Mouse (Mus musculus) monocyte, adult 5-6 weeks (primary cell): ENCODE results near the gene Sgms1. TPM values are rescaled to one million over a fixed set of nuclear protein-coding genes. Genes with fewer than 3 reads are reported as not detected.

ENCODE experiments used
- ATAC-seq: fragments of 153-309, 156-312 bp; replicated peaks from 2 replicates; pipeline ENCODE4 v1.8.0; 2017; ENCODE audit warnings: mild to moderate bottlenecking; ENCODE audit not compliant: low TSS enrichment, insufficient number of reproducible peaks, severe bottlenecking, poor library complexity, low FRiP score
- total RNA-seq: library from RNA; stranded (forward); fragments of 200-1000, 200-491, 200-594 nt; gene quantifications from 3 replicates; pipeline ENCODE4 v1.2.3, GENCODE M21; 2017

The Sgms1 gene
- total RNA-seq, result 109 to 158 TPM (median 146 TPM) in 3 replicates

DNA sequence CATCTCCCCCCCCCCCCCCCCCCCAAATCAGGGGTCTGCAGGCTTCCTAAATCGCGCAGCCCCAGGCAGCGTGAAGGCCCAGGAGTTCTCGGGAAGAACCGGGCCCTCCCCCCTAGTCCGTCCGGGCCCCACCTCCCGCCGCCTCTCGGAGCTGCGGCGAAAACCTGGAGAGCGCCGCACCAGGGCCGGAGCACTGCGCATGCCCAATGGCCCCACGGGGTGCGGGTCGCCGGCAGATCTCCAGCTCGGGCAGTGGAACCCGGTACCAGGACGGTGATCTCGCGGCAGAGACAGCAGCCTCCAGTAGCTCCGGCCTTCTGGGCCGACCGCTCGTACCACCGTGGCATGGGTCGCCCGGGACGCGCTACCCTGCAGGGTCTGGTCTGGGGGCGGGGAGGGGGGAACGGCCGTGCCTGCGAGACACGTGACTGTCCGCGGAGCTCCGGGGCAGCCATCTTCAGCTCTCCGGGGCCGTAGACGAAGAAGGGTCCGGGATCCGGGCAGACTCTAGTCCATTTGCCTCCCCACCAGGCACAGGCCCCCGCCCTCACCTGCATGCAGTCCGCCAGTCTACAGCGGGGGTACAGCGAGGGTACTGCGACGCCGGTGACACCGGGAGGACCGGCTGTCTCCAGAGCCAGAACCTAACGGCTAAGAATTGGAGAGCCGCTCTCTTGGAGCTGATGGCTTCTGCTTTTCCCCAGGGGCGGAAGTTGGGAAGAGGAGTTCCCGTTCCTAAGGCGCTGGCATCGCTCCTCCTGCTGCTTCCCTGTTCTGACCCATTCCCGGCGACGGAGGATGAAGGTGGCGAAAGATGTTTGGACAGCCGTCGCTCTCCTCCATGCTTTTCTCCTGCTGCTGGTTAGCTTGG is at the start of gene Sgms1:
Gene Sgms1, minus strand, starts transcription at position 714 of the 871 bp plus-strand sequence.
- 0 out of 2 replicates have a peak, but pooled peaks have one; percentile 23 for ATAC-seq

- no peak for ATAC-seq
Measured at GRCm38 (mm10) chr19:32425856-32426255, 36.3 kb upstream of the Sgms1 start.

DNA sequence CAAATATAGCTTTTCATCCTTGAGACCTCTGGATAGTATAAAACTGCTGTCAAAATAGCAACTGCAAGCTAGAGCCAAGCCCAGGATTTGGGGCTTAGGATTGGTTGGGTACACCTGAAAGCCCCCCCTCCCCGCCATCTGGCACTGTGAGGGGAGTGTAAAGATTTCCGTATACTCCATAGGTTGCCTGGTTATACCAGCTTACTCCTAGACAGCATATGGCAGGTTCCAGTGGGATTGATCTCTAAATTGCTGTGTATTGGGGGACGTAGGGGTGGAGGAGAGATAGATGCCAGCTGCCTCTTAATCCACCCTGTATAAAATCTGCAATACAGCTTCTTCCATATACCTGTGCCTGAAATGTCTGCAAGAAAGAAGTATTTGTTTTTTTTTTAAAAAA is 35.2 kb upstream of the Sgms1 start:
- ATAC-seq, result no peak

DNA sequence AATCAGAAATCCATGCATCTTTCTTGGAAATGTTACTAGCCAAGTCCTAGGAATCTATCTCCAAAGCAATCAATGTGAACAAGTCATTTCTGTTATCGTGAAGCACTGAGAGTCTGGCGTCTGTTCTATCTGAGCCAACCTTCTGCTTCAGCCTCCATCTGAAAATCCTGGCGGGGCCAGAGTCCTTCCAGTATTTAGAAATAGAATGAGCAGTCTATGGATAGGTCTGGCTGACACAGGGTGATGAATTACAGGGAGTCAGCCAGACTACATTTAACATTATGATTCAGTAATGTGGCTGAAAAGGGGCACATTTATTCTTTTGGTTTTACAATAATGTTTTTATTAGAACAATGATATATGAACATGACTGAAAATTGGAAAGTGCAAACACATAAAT is 29.6 kb upstream of the Sgms1 start:
- no peak for ATAC-seq

DNA sequence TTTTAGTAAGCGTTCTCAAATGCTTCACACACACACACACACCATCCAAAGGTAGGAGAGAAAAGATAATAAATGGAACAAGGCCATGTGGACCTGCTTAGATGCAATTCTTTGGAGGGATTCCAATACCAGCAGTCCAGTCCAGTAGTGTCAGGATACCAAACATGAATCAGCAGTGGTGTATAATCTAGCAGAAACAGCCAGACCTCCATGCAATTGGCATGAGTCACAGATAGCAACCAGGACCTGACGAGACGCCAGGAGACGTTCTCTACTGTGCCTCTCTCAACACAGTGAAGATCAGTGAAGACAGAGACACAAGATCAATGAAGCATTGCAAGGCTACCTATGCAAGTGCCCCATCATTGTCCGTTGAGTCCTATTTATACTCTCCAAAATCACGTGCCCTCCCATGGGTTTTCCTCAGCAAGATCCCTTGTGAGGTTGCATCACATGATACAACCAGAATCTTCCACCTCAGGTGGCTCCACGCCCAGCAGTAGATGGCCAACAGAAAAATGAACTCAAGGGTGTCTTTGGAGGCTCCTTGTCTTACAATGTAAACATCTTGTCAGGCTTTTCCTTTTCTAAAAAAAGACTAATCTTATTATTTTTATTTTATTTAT is 27.3 kb upstream of the Sgms1 start:
- ATAC-seq, result no peak

- ATAC-seq, result no peak
Measured at GRCm38 (mm10) chr19:32409603-32410360, 20.3 kb upstream of the Sgms1 start.

DNA sequence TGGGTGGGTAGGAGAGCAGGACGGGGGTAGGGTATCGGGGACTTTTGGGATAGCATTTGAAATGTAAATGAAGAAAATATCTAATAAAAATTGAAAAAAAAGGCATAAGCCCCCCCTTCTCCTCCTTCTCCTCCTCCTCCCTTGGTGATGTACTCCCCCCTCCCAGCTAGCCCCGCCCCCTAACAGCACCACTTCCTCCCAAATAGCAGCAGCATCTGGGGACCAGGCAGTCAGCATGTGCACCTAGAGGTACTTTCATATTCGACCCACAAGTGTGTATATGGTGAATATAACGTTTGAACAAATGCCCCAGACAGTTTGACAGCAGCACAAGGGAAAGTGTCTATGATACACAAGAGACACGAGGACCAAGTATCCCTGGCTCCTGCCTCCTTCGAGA is 17.2 kb upstream of the Sgms1 start:
- ATAC-seq, result no peak; the same call in 1 of the 2 replicates

DNA sequence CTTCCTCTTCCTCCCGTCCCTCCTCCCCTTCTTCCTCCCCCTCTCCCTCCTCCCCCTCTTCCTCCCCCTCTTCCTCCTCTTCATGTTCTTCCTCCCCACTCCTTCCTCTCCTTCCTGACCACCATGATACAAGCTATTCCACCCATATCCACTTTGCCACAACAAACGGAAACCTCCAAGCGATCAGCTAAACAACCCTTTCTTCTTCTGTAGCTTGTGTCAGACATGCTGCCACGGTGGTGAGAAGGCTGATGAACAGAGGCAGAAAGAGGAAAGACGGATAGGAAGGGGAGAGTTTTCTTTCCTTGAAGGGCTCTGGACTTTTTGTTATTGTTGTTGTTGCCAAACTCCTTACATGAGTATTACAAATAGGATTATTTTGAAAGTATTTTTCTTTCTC is 14.9 kb upstream of the Sgms1 start:
- no peak for ATAC-seq

- ATAC-seq, result no peak
Measured at GRCm38 (mm10) chr19:32403834-32404233, 14.3 kb upstream of the Sgms1 start.

DNA sequence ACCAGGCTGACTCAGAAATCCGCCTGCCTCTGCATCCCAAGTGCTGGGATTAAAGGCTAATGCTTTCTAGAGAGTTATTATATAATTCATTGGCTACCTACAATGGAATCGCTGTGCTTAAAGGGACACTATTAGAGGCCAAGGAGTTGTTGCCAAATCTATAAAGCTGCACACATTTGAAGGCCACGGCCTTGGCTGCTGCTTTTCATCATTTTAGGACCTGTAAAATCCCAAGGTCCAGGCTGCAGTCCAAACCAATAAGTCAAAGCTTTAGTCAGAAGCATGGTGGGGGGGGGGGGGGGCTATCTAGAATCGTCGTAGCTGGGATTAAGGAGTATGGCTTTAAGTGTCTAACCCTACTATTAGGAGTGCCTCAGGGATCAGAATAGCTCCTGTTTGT is 9.0 kb upstream of the Sgms1 start:
- ATAC-seq, result no peak

DNA sequence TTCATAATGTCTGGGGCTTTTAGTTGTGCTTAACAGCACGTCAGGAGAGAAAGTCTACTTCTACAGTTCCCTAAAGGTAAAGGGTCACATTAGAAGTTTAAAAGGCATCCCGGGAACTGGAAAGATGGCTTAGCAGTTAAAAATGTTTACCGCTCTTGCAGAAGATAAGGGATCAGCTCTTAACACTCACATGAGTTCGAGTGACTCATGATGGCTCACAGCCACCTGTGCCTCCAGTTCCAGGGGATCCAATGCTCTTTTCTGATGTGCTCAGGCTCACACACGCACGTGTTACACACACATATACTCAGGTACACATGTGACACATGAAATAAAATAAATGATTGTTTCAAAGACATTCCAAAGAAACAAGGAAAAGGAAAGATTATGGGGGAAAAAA is 6.8 kb upstream of the Sgms1 start:
- no peak for ATAC-seq

DNA sequence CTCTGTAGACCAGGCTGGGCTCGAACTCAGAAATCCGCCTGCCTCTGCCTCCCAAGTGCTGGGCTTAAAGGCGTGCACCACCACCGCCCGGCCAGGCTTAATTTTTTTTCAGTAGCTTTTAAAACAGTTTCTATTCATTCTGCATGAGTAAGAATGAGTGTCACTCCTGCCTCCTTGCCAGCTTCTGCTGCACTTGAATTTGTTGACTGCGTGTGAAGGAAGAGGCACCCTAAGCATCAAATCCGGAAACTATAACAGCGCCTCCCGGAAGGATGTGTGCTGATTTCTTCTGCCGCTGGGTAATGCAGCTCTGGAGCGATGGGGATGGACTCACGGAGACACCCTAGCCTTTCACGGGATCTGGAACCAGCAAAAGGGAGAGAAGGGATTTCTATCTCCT is 5.3 kb upstream of the Sgms1 start:
- ATAC-seq, result no peak

GRCm38 (mm10) chr19:32393758-32394450 is 4.4 kb upstream of the Sgms1 start:
- ATAC-seq, result no peak

DNA sequence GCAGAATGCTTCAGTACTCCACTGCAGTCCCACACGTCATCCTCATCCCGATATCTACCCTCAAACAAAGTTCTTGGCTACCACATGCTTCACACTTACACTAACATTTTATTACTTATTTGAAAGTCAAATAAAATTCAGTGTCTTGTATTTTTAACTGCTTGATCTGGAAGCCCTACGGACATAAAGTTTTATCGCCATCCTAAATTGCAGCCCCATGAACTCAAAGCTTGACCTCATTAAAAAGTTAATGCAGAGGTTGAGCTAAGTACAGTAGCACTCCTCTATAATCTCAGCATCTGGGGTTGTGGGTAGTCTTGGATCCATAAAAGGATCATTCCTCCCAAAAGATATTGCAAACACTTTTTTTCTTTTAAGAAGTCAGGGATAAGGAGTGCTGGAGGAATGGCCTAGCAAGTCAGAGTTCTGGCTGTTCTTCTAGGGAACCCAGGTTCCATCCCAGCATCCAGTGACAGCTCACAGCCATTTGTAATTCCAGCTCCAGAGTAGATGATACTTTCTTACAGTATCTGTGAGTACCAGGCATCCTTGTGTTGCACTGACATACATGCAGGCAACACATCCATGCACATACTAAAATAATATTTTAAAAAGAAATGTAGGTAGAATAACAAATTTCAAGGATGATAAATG is 3.7 kb upstream of the Sgms1 start:
- no peak for ATAC-seq

DNA sequence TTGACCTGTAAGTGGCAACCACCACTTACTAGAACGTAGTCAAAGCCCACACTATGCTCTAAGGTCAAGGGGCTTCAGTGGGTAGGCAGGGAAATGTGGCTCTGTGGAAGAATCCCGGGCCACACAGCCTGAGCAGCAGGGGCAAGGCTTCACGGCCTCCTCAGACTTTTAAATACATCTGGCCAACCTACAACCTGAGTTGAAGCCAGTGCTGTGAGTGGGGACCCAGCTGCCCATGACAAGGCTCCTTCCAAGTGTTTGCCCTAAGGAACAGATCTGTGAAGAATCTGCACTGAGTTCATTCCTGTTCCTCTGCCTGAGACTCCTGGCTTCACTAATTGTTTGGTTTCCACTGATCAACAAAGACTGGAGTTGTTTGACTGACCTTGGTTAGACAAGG is 1.9 kb upstream of the Sgms1 start:
- no peak for ATAC-seq

DNA sequence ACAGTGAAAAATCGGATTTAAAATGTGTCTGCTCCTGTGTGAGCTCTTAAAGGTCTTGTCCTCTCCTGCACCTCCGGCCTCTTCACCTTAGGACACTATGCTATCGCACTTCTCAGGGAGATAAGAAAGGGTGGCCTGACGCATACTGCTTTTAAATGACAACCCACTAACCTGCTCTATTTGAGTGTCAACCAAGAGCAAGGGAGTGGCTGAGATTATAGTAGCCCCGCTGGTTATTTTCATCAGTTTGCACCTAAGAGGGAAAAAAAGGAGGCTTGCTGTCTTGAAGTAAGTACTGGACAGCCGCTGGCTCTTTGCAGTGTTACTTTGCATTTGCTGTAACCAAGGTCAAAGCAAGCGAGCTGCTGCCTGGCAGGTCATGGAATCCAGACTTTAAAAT is 602 bp upstream of the Sgms1 start:
- ATAC-seq, result no peak

GRCm38 (mm10) chr19:32388191-32388921 is 1.2 kb downstream of the Sgms1 start:
- ATAC-seq, result peak; percentile 38; the same call in 1 of the 2 replicates
